Mouse (Mus musculus): ENCODE measurements around the gene Hoxa2.

DNA sequence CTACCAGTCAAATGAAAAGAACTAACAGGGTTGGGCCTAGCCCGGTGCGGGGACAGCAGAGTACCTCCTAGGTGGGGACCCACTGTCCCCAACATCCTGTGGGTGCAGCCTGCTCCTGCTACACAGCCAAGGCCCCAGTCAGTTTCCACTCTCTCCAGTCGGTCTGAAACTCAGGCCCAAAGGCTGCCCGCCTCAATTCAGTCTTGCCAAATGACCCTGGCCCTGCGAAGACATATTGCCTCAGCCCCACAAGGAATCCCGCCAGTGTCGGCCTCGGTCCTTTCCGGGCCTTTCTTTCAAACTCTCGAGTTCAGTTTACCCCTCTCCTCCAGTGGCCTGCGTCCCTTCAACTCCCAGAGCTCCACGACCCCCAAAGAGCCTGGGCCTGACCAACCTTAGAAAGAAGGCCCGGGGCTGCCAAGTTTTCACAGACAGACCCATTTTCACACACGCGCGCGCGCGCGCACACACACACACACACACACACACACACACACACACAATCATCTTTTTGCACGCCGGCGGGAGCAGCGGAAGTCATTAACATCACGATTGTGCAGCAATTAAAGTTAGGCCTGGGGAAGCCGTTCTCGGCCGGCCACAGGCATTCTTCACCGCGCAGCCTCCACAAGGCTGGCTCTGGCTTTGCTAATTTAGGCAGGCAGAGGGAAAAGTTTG, 35.6 kb upstream of the Hoxa2 start:
- TF ChIP-seq MAZ (IDR thresholded peaks at IDR 0.05; ENCODE audit: low read depth, low read length) (no peak), POLR2A (IDR thresholded peaks at IDR 0.05; ENCODE audit: low read depth, low read length) (no peak), CTCF (conservative IDR thresholded peaks at IDR 0.05 in 1 of 2, IDR thresholded peaks at IDR 0.05 in 1 of 2; ENCODE audit: low read depth in 2 of 2, low read length in 2 of 2) (no peak), ZC3H11A (IDR thresholded peaks at IDR 0.05; ENCODE audit: low read depth, low read length) (no peak), EP300 (IDR thresholded peaks at IDR 0.05; ENCODE audit: low read length) (no peak), ZNF384 (IDR thresholded peaks at IDR 0.05; ENCODE audit: low read depth, low read length) (no peak), SIN3A (IDR thresholded peaks at IDR 0.05; ENCODE audit: low read length) (no peak), IRF4 (IDR thresholded peaks at IDR 0.05; ENCODE audit: low read depth, low read length) (no peak), TBP (conservative IDR thresholded peaks at IDR 0.05; ENCODE audit: low read depth, low read length) (no peak)
